Mouse (Mus musculus) embryonic facial prominence, embryonic 14.5 days (tissue): ENCODE data around the gene Slc1a3. TPM values are rescaled to one million over a fixed set of nuclear protein-coding genes. Genes with fewer than 3 reads are reported as not detected.
"Not testable (repeated sequence)": the region's sequence is repeated elsewhere in the genome, so short reads cannot be mapped to it uniquely, and the experiment has no call there.

Experiments
- ATAC-seq: fragments of 200-750 bp; cut with Nextera tagmentation; 2 replicates; pipeline ENCODE4 v1.8.0; 2017; ENCODE audit warnings: low read depth, moderate number of reproducible peaks, moderate TSS enrichment
- DNase-seq: peaks from one replicate; pipeline ENCODE4 v3.0.0-alpha.2; 2015; ENCODE audit warnings: low spot score
- H3K27ac ChIP-seq: fragments of 300-500 bp; sonication (generic); replicated peaks from 2 replicates; pipeline ENCODE4 v1.5.1; 2014; ENCODE audit warnings: low read depth, mild to moderate bottlenecking, low read length, moderate library complexity
- H3K27me3 ChIP-seq: fragments of 300-500 bp; sonication (generic); replicated peaks from 2 replicates; pipeline ENCODE4 v1.6.1; 2014; ENCODE audit warnings: low read length; ENCODE audit not compliant: control insufficient read depth, insufficient read depth
- H3K36me3 ChIP-seq: fragments of 300-500 bp; sonication (generic); 2 replicates; pipeline ENCODE4 v1.6.1; 2014; ENCODE audit warnings: low read length, mixed read lengths; ENCODE audit not compliant: control insufficient read depth, insufficient read depth
- H3K4me1 ChIP-seq: fragments of 300-500 bp; sonication (generic); 2 replicates; pipeline ENCODE4 v1.6.1; 2014; ENCODE audit warnings: antibody characterized with exemption, low read length; ENCODE audit not compliant: control insufficient read depth, insufficient read depth
- H3K4me2 ChIP-seq: fragments of 300-500 bp; sonication (generic); 2 replicates; pipeline ENCODE4 v1.6.1; 2014; ENCODE audit warnings: low read depth, mild to moderate bottlenecking, low read length, moderate library complexity, mixed read lengths
- H3K4me3 ChIP-seq: fragments of 300-500 bp; sonication (generic); 2 replicates; pipeline ENCODE4 v1.5.1; 2014; ENCODE audit warnings: low read depth, mild to moderate bottlenecking, low read length
- H3K9ac ChIP-seq: fragments of 300-500 bp; sonication (generic); 2 replicates; pipeline ENCODE4 v1.6.1; 2014; ENCODE audit warnings: low read depth, mild to moderate bottlenecking, low read length, moderate library complexity, mixed read lengths
- H3K9me3 ChIP-seq: fragments of 300-500 bp; sonication (generic); 2 replicates; pipeline ENCODE4 v1.6.1; 2016; ENCODE audit warnings: low read length; ENCODE audit not compliant: control insufficient read depth
- WGBS: fragments of 180-500 bp; shearing (Covaris S2); extraction: QIAGEN DNeasy Blood & Tissue Kit; methylation state at CpG from one replicate; pipeline ENCODE4 v1.1.7; 2014; 5-methylcytosine and 5-hydroxymethylcytosine counted together
- polyA plus RNA-seq: library from polyadenylated mRNA; unstranded; fragments of >200 nt; fragmentation: Nextera tagmentation; extraction: Ambion mirVana; gene quantifications from 2 replicates; pipeline ENCODE4 v1.2.1, GENCODE M21; 2014

The Slc1a3 gene
- polyA plus RNA-seq, 1 experiment from 2014 or later: 32.8 TPM

GRCm38 (mm10) chr15:8715666-8716065 lies 5.1 kb upstream of the Slc1a3 start:
- Histone ChIP-seq H3K27me3 (no peaks in the 10 kb centered on the region), H3K4me1 (peaks cover 16% of the 10 kb centered on the region; the same call in 1 of the 2 replicates), H3K4me2 (no peak overlapping the region), H3K9ac (no peak overlapping the region), H3K9me3 (no peaks in the 10 kb centered on the region), H3K36me3 (no peaks in the 10 kb centered on the region), H3K4me3 (no peak overlapping the region), H3K27ac (no peak overlapping the region)
- ATAC-seq (no peak), DNase-seq (no peak)

GRCm38 (mm10) chr15:8712433-8712984 lies 1.9 kb upstream of the Slc1a3 start:
- H3K27ac ChIP-seq: no peak overlapping the region
- H3K4me1 ChIP-seq: peaks cover 16% of the 10 kb centered on the region; the same call in 1 of the 2 replicates
- DNase-seq (no peak), ATAC-seq (no peak)
- no peaks in the 10 kb centered on the region for H3K27me3 ChIP-seq
- no peaks in the 10 kb centered on the region for H3K9me3 ChIP-seq
- 57% methylated on average over 2 of the region's 2 CpGs for whole genome bisulfite sequencing
- H3K4me3 ChIP-seq: no peak overlapping the region
- no peaks in the 10 kb centered on the region for H3K36me3 ChIP-seq
- no peak overlapping the region for H3K4me2 ChIP-seq
- no peak overlapping the region for H3K9ac ChIP-seq

- 42% methylated on average over 9 of the region's 9 CpGs for WGBS
- Histone ChIP-seq H3K9ac (no peak overlapping the region), H3K27ac (no peak overlapping the region), H3K9me3 (no peaks in the 10 kb centered on the region), H3K27me3 (no peaks in the 10 kb centered on the region), H3K4me1 (peaks cover 16% of the 10 kb centered on the region; the same call in 1 of the 2 replicates), H3K4me3 (no peak overlapping the region), H3K4me2 (no peak overlapping the region; the same call in 1 of the 2 replicates), H3K36me3 (peaks cover 2% of the 10 kb centered on the region; the same call in 1 of the 2 replicates)
- no peak for DNase-seq
- no peak for ATAC-seq
Observed at GRCm38 (mm10) chr15:8711630-8712310, 1.2 kb upstream of the Slc1a3 start.

GRCm38 (mm10) chr15:8709578-8709977 lies 986 bp downstream of the Slc1a3 start:
- peaks cover 10% of the 10 kb centered on the region; the same call in 1 of the 2 replicates for H3K36me3 ChIP-seq
- ATAC-seq (peak; percentile 70), DNase-seq (peak; percentile 74)
- 0% methylated on average over 11 of the region's 11 CpGs for WGBS
- peak overlapping the region; percentile 68 for H3K4me3 ChIP-seq
- peak overlapping the region; percentile 71 for H3K4me2 ChIP-seq
- peaks cover 13% of the 10 kb centered on the region; the same call in 1 of the 2 replicates for H3K4me1 ChIP-seq
- peak overlapping the region; percentile 74 for H3K9ac ChIP-seq
- H3K27me3 ChIP-seq: no peaks in the 10 kb centered on the region
- peak overlapping the region; percentile 81 for H3K27ac ChIP-seq
- H3K9me3 ChIP-seq: no peaks in the 10 kb centered on the region

GRCm38 (mm10) chr15:8706613-8707012 lies 4.0 kb downstream of the Slc1a3 start:
- Histone ChIP-seq H3K4me2 (no peak overlapping the region), H3K27ac (no peak overlapping the region), H3K4me3 (no peak overlapping the region), H3K9ac (no peak overlapping the region), H3K4me1 (0 out of 2 replicates have a peak, but pooled peaks cover 6% of the 10 kb centered on the region), H3K36me3 (peaks cover 14% of the 10 kb centered on the region), H3K27me3 (no peaks in the 10 kb centered on the region), H3K9me3 (no peaks in the 10 kb centered on the region)
- no peak for ATAC-seq
- no peak for DNase-seq
- 75% methylated on average over 5 of the region's 5 CpGs for WGBS

- ATAC-seq: no peak
Observed at GRCm38 (mm10) chr15:8706178-8706577, 4.4 kb downstream of the Slc1a3 start.

GRCm38 (mm10) chr15:8705560-8705959 lies 5.0 kb downstream of the Slc1a3 start:
- DNase-seq, ATAC-seq, H3K27ac ChIP-seq, H3K9ac ChIP-seq, H3K9me3 ChIP-seq, H3K4me2 ChIP-seq, H3K27me3 ChIP-seq, H3K4me3 ChIP-seq, H3K4me1 ChIP-seq: not testable (repeated sequence)
- H3K36me3 ChIP-seq: peaks cover 14% of the 10 kb centered on the region
- WGBS: 88% methylated on average over 1 of the region's 1 CpGs

More at GRCm38 (mm10) chr15:8706178-8706577, 4.4 kb downstream of the Slc1a3 start:
- H3K27ac ChIP-seq: no peak overlapping the region
- DNase-seq: no peak
- H3K9ac ChIP-seq: no peak overlapping the region
- WGBS: 76% methylated on average over 4 of the region's 4 CpGs
- peaks cover 14% of the 10 kb centered on the region for H3K36me3 ChIP-seq
- H3K27me3 ChIP-seq: no peaks in the 10 kb centered on the region
- H3K4me2 ChIP-seq: no peak overlapping the region
- H3K4me3 ChIP-seq: no peak overlapping the region
- H3K9me3 ChIP-seq: no peaks in the 10 kb centered on the region
- H3K4me1 ChIP-seq: 0 out of 2 replicates have a peak, but pooled peaks cover 1% of the 10 kb centered on the region

GRCm38 (mm10) chr15:8697976-8698375 lies 12.6 kb downstream of the Slc1a3 start:
- H3K4me3 ChIP-seq: no peak overlapping the region
- no peaks in the 10 kb centered on the region for H3K27me3 ChIP-seq
- no peak for ATAC-seq
- H3K27ac ChIP-seq: no peak overlapping the region
- no peaks in the 10 kb centered on the region for H3K9me3 ChIP-seq
- 60% methylated on average over 3 of the region's 3 CpGs for WGBS
- no peak overlapping the region for H3K9ac ChIP-seq
- no peak overlapping the region for H3K4me2 ChIP-seq
- H3K36me3 ChIP-seq: peaks cover 4% of the 10 kb centered on the region; the same call in 1 of the 2 replicates
- H3K4me1 ChIP-seq: no peaks in the 10 kb centered on the region
- no peak for DNase-seq
